Mouse (Mus musculus): ENCODE results near the gene Slc39a1.

DNA sequence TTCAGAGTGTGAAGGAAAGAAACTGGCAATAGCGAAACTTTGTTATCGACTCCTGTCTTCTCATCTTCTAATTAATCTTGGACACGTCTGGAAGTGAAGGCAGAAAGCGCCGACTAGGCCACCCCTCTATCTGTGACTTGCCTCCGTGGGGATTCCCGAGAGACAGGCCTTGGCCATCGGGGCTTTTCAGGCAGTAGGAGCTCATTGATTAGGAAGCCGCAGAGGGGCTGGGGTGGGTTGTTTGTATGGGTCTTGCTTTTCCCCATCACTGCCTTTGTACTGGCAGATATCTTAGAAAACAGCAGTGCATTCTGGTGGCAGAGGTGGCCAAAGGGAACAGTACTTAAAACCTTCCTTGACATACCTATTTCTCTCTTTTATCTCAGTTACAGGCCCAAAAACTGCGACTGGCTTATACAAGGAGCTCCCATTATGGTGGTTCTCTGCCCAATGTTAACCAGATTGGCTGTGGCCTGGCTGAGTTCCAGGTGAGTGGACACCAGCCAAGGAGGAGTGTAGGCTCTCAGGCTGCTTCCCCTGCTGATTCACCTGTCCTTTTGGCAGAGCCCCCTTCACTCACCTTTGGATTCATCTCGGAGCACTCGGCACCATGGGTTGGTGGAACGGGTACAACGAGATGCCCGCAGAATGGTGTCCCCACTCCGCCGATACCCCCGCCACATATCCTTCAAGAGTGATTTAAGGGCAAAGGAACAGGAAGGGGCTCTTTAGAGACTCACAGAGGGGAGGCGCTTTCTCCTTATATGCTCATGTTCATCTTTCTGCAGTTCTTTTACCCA lies 9.0 kb downstream of the Slc39a1 start:
- TF ChIP-seq CTCF (IDR thresholded peaks at IDR 0.05) (no peak), EP300 (IDR thresholded peaks at IDR 0.05) (no peak)
